Mouse (Mus musculus) heart, postnatal 0 days (tissue): Measurements from ENCODE around the gene Bri3.

Experiments
- CTCF ChIP-seq: IDR thresholded peaks from 2 replicates; pipeline ENCODE4 v1.5.1; 2016; ENCODE audit warnings: antibody characterized with exemption, control low read depth, low read depth
- EP300 ChIP-seq: IDR thresholded peaks from 2 replicates; pipeline ENCODE4 v1.6.1; 2016; ENCODE audit warnings: antibody characterized with exemption, low read depth

GRCm38 (mm10) chr5:144483659-144484375 lies 239.6 kb downstream of the Bri3 start:
- TF ChIP-seq CTCF (no peak), EP300 (no peak)
